Mouse (Mus musculus) erythroblast, embryonic 14.5 days (primary cell): Measurements from ENCODE around the gene Ccn6. TPM values are rescaled to one million over a fixed set of nuclear protein-coding genes. Genes with fewer than 3 reads are reported as not detected.

Experiments
- H3K27me3 ChIP-seq: 2 replicates; pipeline ENCODE4 v1.6.1; 2012; ENCODE audit warnings: inconsistent platforms; ENCODE audit not compliant: control insufficient read depth
- H3K36me3 ChIP-seq: 2 replicates; pipeline ENCODE4 v1.6.1; 2012; ENCODE audit warnings: mild to moderate bottlenecking, inconsistent platforms; ENCODE audit not compliant: control insufficient read depth
- H3K4me1 ChIP-seq: 2 replicates; pipeline ENCODE4 v1.6.1; 2012; ENCODE audit warnings: inconsistent platforms; ENCODE audit not compliant: control insufficient read depth
- H3K4me3 ChIP-seq: replicated peaks from 2 replicates; pipeline ENCODE3; 2012; ENCODE audit warnings: moderate library complexity, mild to moderate bottlenecking, inconsistent platforms
- H3K9me3 ChIP-seq: 2 replicates; pipeline ENCODE4 v1.6.1; 2012; ENCODE audit warnings: low read length, inconsistent platforms, mixed read lengths; ENCODE audit not compliant: control insufficient read depth
- GATA1 ChIP-seq: IDR thresholded peaks from 2 replicates; pipeline ENCODE4 v1.6.1; 2012; ENCODE audit warnings: low read length, inconsistent platforms, mixed read lengths
- TAL1 ChIP-seq: IDR thresholded peaks from 3 replicates; pipeline ENCODE4 v1.6.1; 2012; ENCODE audit warnings: low read length, inconsistent platforms, mixed read lengths
- polyA plus RNA-seq: library from polyadenylated mRNA; stranded (reverse); fragments of >175 nt; gene quantifications from 2 replicates; pipeline ENCODE4 v1.2.3, GENCODE M21; 2012

Ccn6 gene
- polyA plus RNA-seq, 1 experiment: not detected

GRCm38 (mm10) chr10:39137766-39138165 is 25.8 kb downstream of the Ccn6 start:
- Histone ChIP-seq H3K36me3 (peaks cover 59% of the 10 kb centered on the region), H3K9me3 (no peaks in the 10 kb centered on the region), H3K4me1 (peaks cover 37% of the 10 kb centered on the region), H3K27me3 (no peaks in the 10 kb centered on the region), H3K4me3 (no peak overlapping the region)
- no peak for TF ChIP-seq GATA1
- no peak for TF ChIP-seq TAL1

- Histone ChIP-seq H3K4me1 (peaks cover 24% of the 10 kb centered on the region), H3K4me3 (peak within 1 kb of the TSS; percentile 87), H3K36me3 (peaks cover 26% of the 10 kb centered on the region), H3K9me3 (no peaks in the 10 kb centered on the region), H3K27me3 (no peaks in the 10 kb centered on the region)
- TF ChIP-seq GATA1 (no peak), TAL1 (no peak)
Measured at GRCm38 (mm10) chr10:39133462-39134310, 29.9 kb downstream of the Ccn6 start, which contains the start of the genes Fam229b and Tube1. Gene Fam229b (minus strand): TSS chr10:39133914. Gene Tube1 (plus strand): TSS chr10:39133976.

GRCm38 (mm10) chr10:39121412-39121811 is 42.2 kb downstream of the Ccn6 start:
- no peak overlapping the region for H3K4me3 ChIP-seq
- H3K4me1 ChIP-seq: no peaks in the 10 kb centered on the region
- TF ChIP-seq GATA1 (no peak), TAL1 (no peak)
- H3K27me3 ChIP-seq: no peaks in the 10 kb centered on the region
- no peaks in the 10 kb centered on the region for H3K36me3 ChIP-seq
- H3K9me3 ChIP-seq: no peaks in the 10 kb centered on the region

GRCm38 (mm10) chr10:39109489-39109874 is 54.1 kb downstream of the Ccn6 start:
- H3K27me3 ChIP-seq: no peaks in the 10 kb centered on the region
- H3K36me3 ChIP-seq: no peaks in the 10 kb centered on the region
- H3K9me3 ChIP-seq: no peaks in the 10 kb centered on the region
- no peak overlapping the region for H3K4me3 ChIP-seq
- no peaks in the 10 kb centered on the region for H3K4me1 ChIP-seq
- TF ChIP-seq TAL1 (no peak), GATA1 (no peak)

GRCm38 (mm10) chr10:39108837-39109488 is 54.6 kb downstream of the Ccn6 start:
- no peak for TF ChIP-seq TAL1
- TF ChIP-seq GATA1: no peak
- no peaks in the 10 kb centered on the region for H3K4me1 ChIP-seq
- no peaks in the 10 kb centered on the region for H3K36me3 ChIP-seq
- no peak overlapping the region for H3K4me3 ChIP-seq
- no peaks in the 10 kb centered on the region for H3K9me3 ChIP-seq
- no peaks in the 10 kb centered on the region for H3K27me3 ChIP-seq

- no peak overlapping the region for H3K4me3 ChIP-seq
- no peaks in the 10 kb centered on the region for H3K36me3 ChIP-seq
- no peaks in the 10 kb centered on the region; the same call in 1 of the 2 replicates for H3K9me3 ChIP-seq
- no peaks in the 10 kb centered on the region for H3K27me3 ChIP-seq
- no peak for TF ChIP-seq GATA1
- no peak for TF ChIP-seq TAL1
- no peaks in the 10 kb centered on the region for H3K4me1 ChIP-seq
Measured at GRCm38 (mm10) chr10:39106935-39107334, 56.7 kb downstream of the Ccn6 start.

- no peaks in the 10 kb centered on the region for H3K27me3 ChIP-seq
Measured at GRCm38 (mm10) chr10:39106413-39106812, 57.2 kb downstream of the Ccn6 start.

GRCm38 (mm10) chr10:39104803-39105449 is 58.7 kb downstream of the Ccn6 start:
- no peak for TF ChIP-seq GATA1
- no peaks in the 10 kb centered on the region for H3K27me3 ChIP-seq
- H3K4me1 ChIP-seq: no peaks in the 10 kb centered on the region

More at GRCm38 (mm10) chr10:39106413-39106812, 57.2 kb downstream of the Ccn6 start:
- H3K9me3 ChIP-seq: no peaks in the 10 kb centered on the region; the same call in 1 of the 2 replicates
- TF ChIP-seq TAL1: no peak
- TF ChIP-seq GATA1: no peak
- no peak overlapping the region for H3K4me3 ChIP-seq
- H3K36me3 ChIP-seq: no peaks in the 10 kb centered on the region
- H3K4me1 ChIP-seq: no peaks in the 10 kb centered on the region

More at GRCm38 (mm10) chr10:39104803-39105449, 58.7 kb downstream of the Ccn6 start:
- H3K36me3 ChIP-seq: no peaks in the 10 kb centered on the region
- H3K4me3 ChIP-seq: no peak overlapping the region
- H3K9me3 ChIP-seq: no peaks in the 10 kb centered on the region; the same call in 1 of the 2 replicates

Other genes with a start within 250 kb of the Ccn6 start
- not detected in 2 replicates for gene Lama4, start 198.3 kb downstream of the Ccn6 start, polyA plus RNA-seq
- 0.12 TPM in 1 of 2 replicates, not detected in the other for gene Fam229b, start 29.9 kb downstream of the Ccn6 start, polyA plus RNA-seq
- 0.07 and 0.13 TPM in 2 replicates for gene Tube1, start 29.8 kb downstream of the Ccn6 start, polyA plus RNA-seq
- gene Fyn, start 205.1 kb upstream of the Ccn6 start, polyA plus RNA-seq: 1.1 and 1.6 TPM in 2 replicates